Mouse (Mus musculus): ENCODE results near the gene Abcc12. TPM values are rescaled to one million over a fixed set of nuclear protein-coding genes. Genes with fewer than 3 reads are reported as not detected.
A peak's percentile ranks its signal among the peaks of the same experiment; 100 is the strongest.

Gene Abcc12
- total and polyA plus RNA-seq, 2 experiments from 2014 or later: 0.11 to 0.12 TPM

DNA sequence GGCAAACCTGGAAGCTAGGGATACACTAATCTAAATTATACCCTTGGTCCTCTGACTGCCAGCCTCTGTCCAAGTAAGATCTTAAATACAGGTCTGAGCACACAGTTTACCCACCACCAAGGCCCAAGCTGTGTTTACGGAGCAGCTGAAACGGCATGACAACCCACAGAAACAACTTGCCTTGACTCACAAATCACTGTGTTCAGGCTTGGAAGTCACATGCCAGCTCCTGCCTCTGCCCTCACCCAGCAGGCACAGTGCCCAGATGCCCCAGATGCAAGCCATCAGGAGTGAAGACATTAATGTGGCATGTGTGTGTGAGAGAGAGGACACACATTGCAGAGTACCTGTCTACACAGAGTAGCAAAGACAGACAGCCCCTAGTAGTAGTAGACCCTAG, 136.7 kb downstream of the Abcc12 start:
- Histone ChIP-seq H3K27ac (ENCODE audit: low read depth, low read length) (no peak overlapping the region), H3K4me3 (ENCODE audit: low read depth, low read length) (no peak overlapping the region), H3K36me3 (ENCODE audit: insufficient read depth, low read length) (no peaks in the 10 kb centered on the region), H3K9me3 (ENCODE audit: low read length) (no peaks in the 10 kb centered on the region), H3K4me1 (ENCODE audit: insufficient read depth, low read length) (peaks cover 6% of the 10 kb centered on the region; the same call in 1 of the 2 replicates), H3K27me3 (ENCODE audit: insufficient read depth, low read length) (no peaks in the 10 kb centered on the region), H3K9ac (replicated peaks; ENCODE audit: low read length, poor library complexity, severe bottlenecking) (no peak overlapping the region), H3K4me2 (ENCODE audit: low read depth, low read length, poor library complexity, severe bottlenecking) (no peak overlapping the region)
- no peak for TF ChIP-seq CTCF (IDR thresholded peaks at IDR 0.05)
- 81% methylated on average over 2 of the region's 2 CpGs for WGBS
- DNase-seq (ENCODE audit: low spot score) (no peak), ATAC-seq (ENCODE audit: low FRiP score) (no peak)

DNA sequence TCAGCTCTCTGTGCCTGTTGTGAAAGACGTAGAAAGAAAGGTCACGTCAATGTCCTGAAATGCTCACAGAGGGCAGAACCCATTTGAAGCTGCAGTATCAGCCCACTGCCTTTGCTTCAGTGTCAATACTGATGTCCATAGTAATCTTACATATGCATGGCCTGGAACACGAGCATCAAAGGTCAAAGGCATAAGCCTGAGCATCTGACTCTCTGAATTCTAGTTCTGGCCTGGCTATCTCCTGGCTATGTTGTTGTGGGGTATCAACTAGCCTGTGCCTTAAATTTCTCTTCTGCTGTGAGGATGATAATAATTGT, 141.5 kb downstream of the Abcc12 start:
- H3K4me2 ChIP-seq (ENCODE audit: low read depth, low read length, poor library complexity, severe bottlenecking): no peak overlapping the region
- ATAC-seq (ENCODE audit: low FRiP score): peak; percentile 61
- WGBS: 5% methylated on average over 3 of the region's 3 CpGs

DNA sequence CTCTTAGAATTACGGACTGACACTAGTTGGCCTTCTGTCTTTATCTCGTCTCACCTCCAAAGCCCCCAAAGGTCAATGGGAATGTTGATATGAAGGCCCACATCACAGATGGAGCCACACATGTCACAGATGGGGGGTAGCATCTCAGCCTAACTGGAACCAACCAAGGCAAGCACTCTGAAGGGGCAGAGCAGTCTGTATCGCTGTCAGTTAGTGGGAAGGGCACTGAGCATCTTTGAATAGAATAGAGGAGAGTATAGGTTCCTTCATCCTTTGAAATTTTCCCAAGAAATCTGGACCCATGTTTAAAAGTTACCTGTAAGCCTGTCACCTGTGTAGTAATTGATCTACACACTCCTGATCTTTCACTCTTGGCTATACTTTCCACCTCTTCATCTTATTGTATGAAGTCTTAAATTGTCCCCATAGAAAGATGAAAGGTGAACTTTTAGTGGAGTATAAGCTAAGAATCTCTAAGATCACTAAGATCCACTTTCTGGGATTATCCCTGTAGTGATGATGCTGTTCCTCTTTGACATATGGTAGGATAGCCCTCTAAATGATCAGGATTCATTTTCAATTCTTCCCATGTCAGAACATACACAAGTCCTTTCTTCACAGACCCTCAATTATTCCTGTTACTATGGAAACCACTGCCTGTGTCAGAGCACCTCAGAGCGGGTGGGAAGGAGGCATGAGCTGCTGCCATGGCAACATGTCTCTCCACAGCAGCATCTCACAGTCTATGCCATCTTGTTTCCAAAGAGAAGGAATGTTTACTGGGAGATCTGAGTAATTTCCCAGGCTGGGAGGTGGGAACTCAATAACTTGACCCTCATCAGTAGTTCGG, 142.1 kb downstream of the Abcc12 start:
- peak; percentile 97 for DNase-seq (ENCODE audit: low spot score)
- H3K4me2 ChIP-seq (ENCODE audit: low read depth, low read length, poor library complexity, severe bottlenecking): no peak overlapping the region
- WGBS: 31% methylated on average over 5 of the region's 5 CpGs
- peaks cover 15% of the 10 kb centered on the region for H3K4me1 ChIP-seq (ENCODE audit: insufficient read depth, low read length)
- peak overlapping the region; percentile 91 for H3K27ac ChIP-seq (ENCODE audit: low read depth, low read length)
- H3K36me3 ChIP-seq (ENCODE audit: insufficient read depth, low read length): no peaks in the 10 kb centered on the region
- H3K4me3 ChIP-seq (ENCODE audit: low read depth, low read length): no peak overlapping the region
- no peak for TF ChIP-seq CTCF (IDR thresholded peaks at IDR 0.05)
- no peaks in the 10 kb centered on the region for H3K9me3 ChIP-seq (ENCODE audit: low read length)
- H3K9ac ChIP-seq (replicated peaks; ENCODE audit: low read length, poor library complexity, severe bottlenecking): 0 out of 2 replicates have a peak overlapping the region, but pooled peaks have one; percentile 33
- no peaks in the 10 kb centered on the region for H3K27me3 ChIP-seq (ENCODE audit: insufficient read depth, low read length)
- ATAC-seq (ENCODE audit: low FRiP score): peak; percentile 98

More for the DNA sequence above, 141.5 kb downstream of the Abcc12 start:
- DNase-seq (ENCODE audit: low spot score): no peak
- Histone ChIP-seq H3K4me1 (ENCODE audit: insufficient read depth, low read length) (peaks cover 15% of the 10 kb centered on the region), H3K9me3 (ENCODE audit: low read length) (no peaks in the 10 kb centered on the region), H3K4me3 (ENCODE audit: low read depth, low read length) (no peak overlapping the region), H3K36me3 (ENCODE audit: insufficient read depth, low read length) (no peaks in the 10 kb centered on the region), H3K27ac (ENCODE audit: low read depth, low read length) (peak overlapping the region; percentile 91), H3K27me3 (ENCODE audit: insufficient read depth, low read length) (no peaks in the 10 kb centered on the region), H3K9ac (replicated peaks; ENCODE audit: low read length, poor library complexity, severe bottlenecking) (0 out of 2 replicates have a peak overlapping the region, but pooled peaks have one; percentile 33)
- TF ChIP-seq CTCF (IDR thresholded peaks at IDR 0.05): no peak

DNA sequence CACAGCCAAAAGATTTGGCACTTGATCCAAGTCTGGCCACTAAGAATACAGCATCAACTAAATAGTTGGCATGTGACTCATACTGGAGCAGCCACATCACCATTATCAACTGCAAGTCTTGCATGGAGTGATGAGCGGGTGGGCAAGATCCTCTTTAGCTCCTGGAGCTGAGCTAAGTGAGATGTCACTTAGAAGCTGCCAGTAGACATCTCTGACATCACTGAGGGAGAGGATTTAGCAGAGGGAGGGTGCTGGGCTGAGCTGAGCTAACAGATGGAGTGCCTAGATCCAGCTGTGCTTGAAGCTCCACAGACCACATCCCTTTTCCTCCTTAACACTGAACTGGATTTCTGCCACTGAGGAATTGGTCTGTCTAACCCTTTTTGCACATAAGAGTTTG, 143.1 kb downstream of the Abcc12 start:
- Histone ChIP-seq H3K4me3 (ENCODE audit: low read depth, low read length) (no peak overlapping the region), H3K9me3 (ENCODE audit: low read length) (no peaks in the 10 kb centered on the region), H3K36me3 (ENCODE audit: insufficient read depth, low read length) (no peaks in the 10 kb centered on the region), H3K4me2 (ENCODE audit: low read depth, low read length, poor library complexity, severe bottlenecking) (no peak overlapping the region), H3K27me3 (ENCODE audit: insufficient read depth, low read length) (no peaks in the 10 kb centered on the region), H3K27ac (ENCODE audit: low read depth, low read length) (peak overlapping the region; percentile 91), H3K9ac (replicated peaks; ENCODE audit: low read length, poor library complexity, severe bottlenecking) (no peak overlapping the region), H3K4me1 (ENCODE audit: insufficient read depth, low read length) (peaks cover 15% of the 10 kb centered on the region)
- peak; percentile 55 for DNase-seq (ENCODE audit: low spot score)
- ATAC-seq (ENCODE audit: low FRiP score): no peak
- 55% methylated on average over 1 of the region's 1 CpGs for WGBS
- TF ChIP-seq CTCF (IDR thresholded peaks at IDR 0.05): no peak

Small RNA genes within 50 kb of the gene (microRNA-seq; reads per million reads assigned to microRNA genes)
- gene Gm44348 (ENCODE audit: borderline number of aligned reads): not detected

Other genes with a start within 250 kb of the Abcc12 start
- 51.2 and 55.2 TPM in 2 replicates for gene Lonp2, start 43.4 kb upstream of the Abcc12 start, total RNA-seq (2014; rRNA removed)
- 62.5 TPM in 2 replicates for gene Lonp2, start 43.4 kb upstream of the Abcc12 start, polyA plus RNA-seq (2015; fragmentation: Nextera tagmentation; extraction: Ambion mirVana)
- 1.5 and 1.9 TPM in 2 replicates for gene Gm10638, start 165.0 kb upstream of the Abcc12 start, total RNA-seq (2014; rRNA removed)
- 6.1 TPM in 2 replicates for gene Gm10638, start 165.0 kb upstream of the Abcc12 start, polyA plus RNA-seq (2015; fragmentation: Nextera tagmentation; extraction: Ambion mirVana)
- gene Siah1a, start 165.2 kb upstream of the Abcc12 start, total RNA-seq (2014; rRNA removed): 72.7 and 82.6 TPM in 2 replicates
- 58.4 and 63.3 TPM in 2 replicates for gene Siah1a, start 165.2 kb upstream of the Abcc12 start, polyA plus RNA-seq (2015; fragmentation: Nextera tagmentation; extraction: Ambion mirVana)